Mouse (Mus musculus): Measurements from ENCODE around the gene Aoc1. TPM values are rescaled to one million over a fixed set of nuclear protein-coding genes. Genes with fewer than 3 reads are reported as not detected.

Gene Aoc1
- polyA plus RNA-seq, 1 experiment from 2014 or later = not detected

- WGBS (ENCODE audit: insufficient replicate concordance) = 15% methylated on average over 7 of the region's 7 CpGs
- Histone ChIP-seq H3K4me1 (replicated peaks) (peaks cover 10% of the 10 kb centered on the region; the same call in 1 of the 2 replicates), H3K4me3 (replicated peaks) (peak within 1 kb of the TSS; percentile 44), H3K27me3 (no peaks in the 10 kb centered on the region), H3K27ac (replicated peaks) (peak within 1 kb of the TSS; percentile 68), H3K9me3 (replicated peaks) (no peaks in the 10 kb centered on the region), H3K9ac (peak within 1 kb of the TSS; percentile 6; the same call in 1 of the 2 replicates), H3K4me2 (peak within 1 kb of the TSS; percentile 55), H3K36me3 (replicated peaks) (no peaks in the 10 kb centered on the region; the same call in 1 of the 2 replicates)
- ATAC-seq (ENCODE audit: insufficient read depth) = peak; percentile 54
Observed at GRCm38 (mm10) chr6:48840371-48840969, 32.2 kb upstream of the Aoc1 start, which contains the start of gene Tmem176a. Gene Tmem176a (plus strand): TSS chr6:48840919.

GRCm38 (mm10) chr6:48840973-48841625, 31.6 kb upstream of the Aoc1 start, which contains the start of gene Tmem176b:
Gene Tmem176b (minus strand): TSS chr6:48841496.
- peak within 1 kb of the TSS; percentile 55 for H3K4me2 ChIP-seq
- WGBS (ENCODE audit: insufficient replicate concordance) = 12% methylated on average over 6 of the region's 6 CpGs

GRCm38 (mm10) chr6:48842111-48842842, 30.4 kb upstream of the Aoc1 start:
- H3K4me3 ChIP-seq (replicated peaks) = peak overlapping the region; percentile 44
- H3K27me3 ChIP-seq = no peaks in the 10 kb centered on the region
- 43% methylated on average over 11 of the region's 11 CpGs for WGBS (ENCODE audit: insufficient replicate concordance)
- H3K4me1 ChIP-seq (replicated peaks) = peaks cover 10% of the 10 kb centered on the region; the same call in 1 of the 2 replicates
- no peaks in the 10 kb centered on the region for H3K9me3 ChIP-seq (replicated peaks)
- no peak for ATAC-seq (ENCODE audit: insufficient read depth)
- peak overlapping the region; percentile 50 for H3K4me2 ChIP-seq
- H3K36me3 ChIP-seq (replicated peaks) = no peaks in the 10 kb centered on the region; the same call in 1 of the 2 replicates
- peak overlapping the region; percentile 6; the same call in 1 of the 2 replicates for H3K9ac ChIP-seq
- peak overlapping the region; percentile 57; the same call in 1 of the 2 replicates for H3K27ac ChIP-seq (replicated peaks)

More at GRCm38 (mm10) chr6:48840973-48841625, 31.6 kb upstream of the Aoc1 start, which contains the start of gene Tmem176b:
- Histone ChIP-seq H3K27ac (replicated peaks) (peak within 1 kb of the TSS; percentile 68), H3K4me3 (replicated peaks) (peak within 1 kb of the TSS; percentile 44), H3K9me3 (replicated peaks) (no peaks in the 10 kb centered on the region), H3K27me3 (no peaks in the 10 kb centered on the region), H3K9ac (peak within 1 kb of the TSS; percentile 6; the same call in 1 of the 2 replicates), H3K4me1 (replicated peaks) (peaks cover 10% of the 10 kb centered on the region; the same call in 1 of the 2 replicates), H3K36me3 (replicated peaks) (no peaks in the 10 kb centered on the region; the same call in 1 of the 2 replicates)
- ATAC-seq (ENCODE audit: insufficient read depth) = peak; percentile 83

DNA sequence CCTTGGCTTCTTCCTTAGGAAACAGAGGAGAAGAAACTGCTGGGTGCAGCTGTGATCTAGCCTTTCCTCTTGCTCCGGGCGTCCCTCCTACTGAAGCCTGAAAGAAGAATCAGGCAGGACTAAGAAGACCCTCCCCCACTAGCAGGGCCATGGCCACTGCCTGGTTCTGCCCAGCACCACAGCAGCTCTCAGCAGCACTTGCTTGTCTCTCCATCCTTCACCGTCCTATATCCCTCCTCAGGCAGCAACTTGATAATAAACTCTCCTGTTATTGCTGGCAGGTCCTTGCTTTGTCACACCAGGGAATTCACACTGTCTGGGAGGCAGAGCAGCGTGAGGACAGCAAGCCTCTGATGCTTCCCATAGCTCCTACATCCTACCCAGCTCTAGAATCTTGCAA, 27.6 kb upstream of the Aoc1 start:
- H3K27ac ChIP-seq (replicated peaks) = no peak overlapping the region
- H3K36me3 ChIP-seq (replicated peaks) = no peaks in the 10 kb centered on the region
- no peak overlapping the region for H3K9ac ChIP-seq
- H3K27me3 ChIP-seq = no peaks in the 10 kb centered on the region
- 58% methylated on average over 4 of the region's 4 CpGs for WGBS (ENCODE audit: insufficient replicate concordance)
- H3K4me2 ChIP-seq = no peak overlapping the region
- H3K9me3 ChIP-seq (replicated peaks) = no peaks in the 10 kb centered on the region
- H3K4me3 ChIP-seq (replicated peaks) = no peak overlapping the region
- no peak for ATAC-seq (ENCODE audit: insufficient read depth)
- no peaks in the 10 kb centered on the region for H3K4me1 ChIP-seq (replicated peaks)

DNA sequence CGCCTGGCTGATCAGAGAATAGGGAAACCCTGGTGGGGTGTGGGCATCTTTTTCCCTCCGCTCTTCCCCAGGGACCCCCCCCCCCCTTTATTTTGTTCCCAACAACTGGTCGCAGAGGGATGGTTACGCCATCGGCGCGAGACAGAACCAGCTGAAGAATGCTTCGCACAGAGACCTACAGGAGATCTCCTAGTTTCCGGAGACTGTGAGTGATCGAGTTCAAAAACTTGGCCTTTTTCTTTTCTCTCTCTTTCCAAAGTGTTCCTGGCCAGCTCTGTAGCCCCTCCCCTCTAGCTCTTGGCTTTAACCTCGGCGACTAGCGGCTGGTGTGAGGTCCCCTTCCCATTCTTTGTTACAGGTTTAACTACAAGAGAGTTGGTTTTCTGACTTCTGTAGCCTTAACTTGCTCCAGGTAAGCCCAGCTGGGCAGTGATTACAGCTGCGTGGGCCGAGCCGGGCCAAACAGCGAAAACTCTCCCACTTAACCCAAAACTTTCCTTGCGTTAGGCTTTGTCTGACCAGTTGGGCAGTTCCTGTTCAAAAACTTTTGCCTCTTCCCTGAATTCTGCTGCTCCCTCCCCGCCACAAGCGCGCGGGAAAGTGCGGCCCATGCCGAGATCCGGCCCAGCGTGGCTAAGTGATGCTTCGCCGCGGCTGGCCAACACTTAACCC, 20.7 kb upstream of the Aoc1 start:
- Histone ChIP-seq H3K4me3 (replicated peaks) (peak overlapping the region; percentile 23), H3K9me3 (replicated peaks) (no peaks in the 10 kb centered on the region), H3K4me1 (replicated peaks) (no peaks in the 10 kb centered on the region), H3K27ac (replicated peaks) (no peak overlapping the region), H3K27me3 (peaks cover 9% of the 10 kb centered on the region; the same call in 1 of the 2 replicates), H3K4me2 (peak overlapping the region; percentile 52), H3K36me3 (replicated peaks) (no peaks in the 10 kb centered on the region), H3K9ac (no peak overlapping the region)
- ATAC-seq (ENCODE audit: insufficient read depth) = no peak
- 4% methylated on average over 28 of the region's 29 CpGs for WGBS (ENCODE audit: insufficient replicate concordance)

DNA sequence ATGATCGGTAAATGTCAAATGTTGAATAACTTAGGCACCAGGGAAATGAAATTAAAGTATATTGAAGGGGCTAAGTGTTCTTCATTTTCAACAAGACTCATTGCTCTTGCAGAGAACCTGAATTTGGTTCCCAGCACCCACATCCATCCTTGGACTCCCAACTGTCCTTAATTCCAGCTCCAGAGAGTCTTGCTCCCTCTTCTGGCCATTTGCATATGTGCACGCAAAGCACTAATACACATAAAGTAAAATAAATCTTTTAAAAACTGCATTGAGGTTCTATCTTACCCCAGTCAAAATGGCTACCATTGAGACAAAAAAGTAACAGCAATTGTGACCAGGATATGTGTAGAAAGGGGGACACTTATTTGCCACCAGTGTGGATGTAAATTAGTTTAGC, 18.5 kb upstream of the Aoc1 start:
- no peaks in the 10 kb centered on the region for H3K4me1 ChIP-seq (replicated peaks)
- H3K36me3 ChIP-seq (replicated peaks) = no peaks in the 10 kb centered on the region
- H3K4me2 ChIP-seq = no peak overlapping the region
- H3K4me3 ChIP-seq (replicated peaks) = no peak overlapping the region
- H3K9me3 ChIP-seq (replicated peaks) = no peaks in the 10 kb centered on the region
- WGBS (ENCODE audit: insufficient replicate concordance) = 74% methylated on average over 2 of the region's 2 CpGs
- no peak overlapping the region for H3K9ac ChIP-seq
- H3K27me3 ChIP-seq = peaks cover 9% of the 10 kb centered on the region; the same call in 1 of the 2 replicates
- ATAC-seq (ENCODE audit: insufficient read depth) = no peak
- H3K27ac ChIP-seq (replicated peaks) = no peak overlapping the region

DNA sequence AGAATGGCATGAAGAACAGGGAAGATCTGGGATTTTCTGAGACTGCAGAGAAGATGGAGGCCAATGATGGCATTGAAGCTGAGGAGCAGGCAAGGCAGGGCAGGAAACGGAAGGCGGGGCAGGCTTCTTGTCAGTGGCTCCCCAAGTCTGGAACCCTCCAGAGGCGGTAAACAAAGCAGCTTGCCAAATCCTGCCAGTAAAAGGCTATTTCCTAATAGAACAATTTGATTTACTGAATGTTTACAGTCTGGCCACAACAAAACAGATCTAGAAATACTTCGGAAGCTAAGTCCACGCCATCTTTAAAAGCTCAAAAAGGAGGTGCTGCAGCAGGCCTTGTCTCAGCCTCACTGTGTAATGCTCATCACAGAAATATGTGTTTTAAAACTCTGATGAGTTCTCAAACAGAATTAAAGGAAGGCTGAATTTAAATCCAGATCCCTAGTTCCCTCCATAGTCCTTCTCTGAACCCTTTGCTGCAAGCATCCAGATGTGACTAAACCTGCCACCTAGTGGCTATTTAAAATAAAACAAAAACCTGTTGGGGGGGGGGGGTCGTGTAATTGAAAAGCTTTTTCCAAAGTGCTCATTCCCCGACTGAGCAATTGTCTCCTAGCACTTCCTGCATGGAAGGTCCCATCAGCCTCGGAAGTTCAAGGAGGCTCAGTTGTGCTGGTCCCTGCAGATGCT, 14.9 kb upstream of the Aoc1 start:
- H3K36me3 ChIP-seq (replicated peaks) = no peaks in the 10 kb centered on the region
- ATAC-seq (ENCODE audit: insufficient read depth) = no peak
- no peak overlapping the region for H3K4me3 ChIP-seq (replicated peaks)
- H3K27ac ChIP-seq (replicated peaks) = no peak overlapping the region
- H3K9me3 ChIP-seq (replicated peaks) = no peaks in the 10 kb centered on the region
- no peaks in the 10 kb centered on the region for H3K27me3 ChIP-seq
- no peak overlapping the region for H3K9ac ChIP-seq
- no peaks in the 10 kb centered on the region; the same call in 1 of the 2 replicates for H3K4me1 ChIP-seq (replicated peaks)
- no peak overlapping the region for H3K4me2 ChIP-seq
- WGBS (ENCODE audit: insufficient replicate concordance) = 38% methylated on average over 8 of the region's 8 CpGs

GRCm38 (mm10) chr6:48860130-48860815, 12.4 kb upstream of the Aoc1 start:
- H3K36me3 ChIP-seq (replicated peaks) = no peaks in the 10 kb centered on the region
- H3K4me1 ChIP-seq (replicated peaks) = no peaks in the 10 kb centered on the region; the same call in 1 of the 2 replicates
- no peaks in the 10 kb centered on the region for H3K27me3 ChIP-seq
- peak overlapping the region; percentile 50 for H3K4me2 ChIP-seq
- peak overlapping the region; percentile 36 for H3K4me3 ChIP-seq (replicated peaks)
- H3K27ac ChIP-seq (replicated peaks) = no peak overlapping the region
- no peak; the same call in 1 of the 2 replicates for ATAC-seq (ENCODE audit: insufficient read depth)
- H3K9me3 ChIP-seq (replicated peaks) = no peaks in the 10 kb centered on the region
- H3K9ac ChIP-seq = no peak overlapping the region
- 6% methylated on average over 23 of the region's 23 CpGs for WGBS (ENCODE audit: insufficient replicate concordance)

DNA sequence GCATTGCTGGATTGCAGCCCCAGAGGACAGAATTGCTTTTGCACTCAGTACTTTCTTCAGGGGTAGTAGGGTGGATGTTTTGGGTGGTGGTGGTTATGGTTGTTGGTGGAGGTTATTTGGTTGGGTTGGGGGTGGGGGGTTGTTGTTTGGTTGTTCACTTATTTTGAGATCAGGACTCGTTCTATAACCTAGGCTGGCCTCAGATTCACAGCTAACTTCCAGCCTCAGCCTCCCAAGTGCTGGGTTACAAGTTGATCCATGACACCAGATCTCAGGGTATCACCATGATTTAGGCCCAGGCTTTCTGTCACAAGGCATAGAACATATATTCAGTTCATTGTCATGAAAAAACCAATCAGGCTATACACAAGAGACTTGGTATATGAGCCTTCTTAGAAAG, 11.8 kb upstream of the Aoc1 start:
- Histone ChIP-seq H3K9ac (no peak overlapping the region), H3K4me3 (replicated peaks) (no peak overlapping the region), H3K27me3 (no peaks in the 10 kb centered on the region), H3K36me3 (replicated peaks) (no peaks in the 10 kb centered on the region), H3K27ac (replicated peaks) (no peak overlapping the region), H3K4me1 (replicated peaks) (no peaks in the 10 kb centered on the region; the same call in 1 of the 2 replicates), H3K4me2 (no peak overlapping the region), H3K9me3 (replicated peaks) (no peaks in the 10 kb centered on the region)
- no peak for ATAC-seq (ENCODE audit: insufficient read depth)
- WGBS (ENCODE audit: insufficient replicate concordance) = 27% methylated on average over 1 of the region's 1 CpGs
